8 mouse cellular contexts compared by ENCODE assay signal in genomic region chr13:41571368-41572350, GRCm38 (mm10). TPM values are rescaled to one million over a fixed set of nuclear protein-coding genes. Genes with fewer than 3 reads are reported as not detected.
A peak's percentile ranks its signal among the peaks of the same experiment; 100 is the strongest.
DNase-seq lines count a peak whose midpoint lies in the region; ATAC-seq and TF ChIP-seq lines count a peak whose summit lies in the region.

No protein-coding gene starts in this region.

- H3K4me2 ChIP-seq in liver, postnatal 0 days (ENCODE audit: low read depth, low read length): no peak overlapping the region

- 36% methylated on average over 13 of the region's 13 CpGs for WGBS in embryonic facial prominence, embryonic 10.5 days
- 55% methylated on average over 13 of the region's 13 CpGs for WGBS in liver, postnatal 0 days (ENCODE audit: insufficient replicate concordance)

- no peak overlapping the region for H3K9ac ChIP-seq in liver, postnatal 0 days (replicated peaks)

- no peaks in the 10 kb centered on the region for H3K27me3 ChIP-seq in E14TG2a.4 (ENCODE audit: insufficient read depth, low read length)
- H3K27me3 ChIP-seq in embryonic facial prominence, embryonic 10.5 days (replicated peaks; ENCODE audit: low read depth, poor library complexity, severe bottlenecking): no peaks in the 10 kb centered on the region
- no peaks in the 10 kb centered on the region for H3K27me3 ChIP-seq in liver, postnatal 0 days (ENCODE audit: insufficient read depth, low read length)

- no peak for TF ChIP-seq EP300 in liver, postnatal 0 days (IDR thresholded peaks at IDR 0.05; ENCODE audit: low read depth)

- peaks cover 3% of the 10 kb centered on the region for H3K4me1 ChIP-seq in E14TG2a.4 (replicated peaks; ENCODE audit: low read depth, low read length)
- H3K4me1 ChIP-seq in embryonic facial prominence, embryonic 10.5 days: peaks cover 26% of the 10 kb centered on the region
- H3K4me1 ChIP-seq in liver, postnatal 0 days (ENCODE audit: insufficient read depth): no peaks in the 10 kb centered on the region

- H3K36me3 ChIP-seq in E14TG2a.4 (ENCODE audit: insufficient read depth, low read length): no peaks in the 10 kb centered on the region
- no peaks in the 10 kb centered on the region for H3K36me3 ChIP-seq in embryonic facial prominence, embryonic 10.5 days (replicated peaks)
- H3K36me3 ChIP-seq in liver, postnatal 0 days (replicated peaks; ENCODE audit: insufficient read depth, low read length): no peaks in the 10 kb centered on the region

- peak; percentile 91 for ATAC-seq in granulocyte monocyte progenitor cell, adult 5-6 weeks (replicated peaks; ENCODE audit: poor library complexity, severe bottlenecking)
- peak; percentile 27; the same call in 1 of the 2 replicates for ATAC-seq in liver, postnatal 0 days
- ATAC-seq in neutrophil, adult 5-6 weeks (ENCODE audit: extremely low read depth, insufficient number of reproducible peaks, low FRiP score, poor library complexity, severe bottlenecking): peak; percentile 95

- peak; percentile 39 for DNase-seq in adrenal gland, postnatal 25 days
- DNase-seq in embryonic facial prominence, embryonic 10.5 days (ENCODE audit: low spot score): peak; percentile 73
- peak; percentile 85 to 91 for DNase-seq in kidney, postnatal 36 days
- DNase-seq in liver, postnatal 0 days: peak; percentile 76
- DNase-seq in thymus, postnatal 10 days (ENCODE audit: low spot score in 2 of 2): peak; percentile 71 to 90

- peak; percentile 90 for TF ChIP-seq CTCF in E14TG2a.4 (conservative IDR thresholded peaks at IDR 0.05; ENCODE audit: low read length)
- TF ChIP-seq CTCF in liver, postnatal 0 days (IDR thresholded peaks at IDR 0.05; ENCODE audit: low read depth): peak; percentile 97

- H3K4me3 ChIP-seq in E14TG2a.4 (replicated peaks; ENCODE audit: low read length): no peak overlapping the region
- H3K4me3 ChIP-seq in embryonic facial prominence, embryonic 10.5 days: peak overlapping the region; percentile 21; the same call in 1 of the 2 replicates
- no peak overlapping the region for H3K4me3 ChIP-seq in liver, postnatal 0 days (ENCODE audit: low read depth, low read length)

- H3K27ac ChIP-seq in embryonic facial prominence, embryonic 10.5 days (replicated peaks): no peak overlapping the region
- no peak overlapping the region for H3K27ac ChIP-seq in liver, postnatal 0 days (ENCODE audit: low read depth)

- peaks cover 12% of the 10 kb centered on the region for H3K9me3 ChIP-seq in E14TG2a.4 (ENCODE audit: low read length)
- no peaks in the 10 kb centered on the region; the same call in 1 of the 2 replicates for H3K9me3 ChIP-seq in embryonic facial prominence, embryonic 10.5 days
- H3K9me3 ChIP-seq in liver, postnatal 0 days (ENCODE audit: low read length): 0 out of 2 replicates have a peak, but pooled peaks cover 3% of the 10 kb centered on the region

RNA-seq across cellular contexts. Expression of gene Tmem170b, which starts 34.0 kb away (rescaled TPM):
- total RNA-seq in adrenal gland, postnatal 25 days (2021): 22.9 and 30.1 TPM in 2 replicates
- 9.9 and 10.2 TPM in 2 replicates for polyA plus RNA-seq in embryonic facial prominence, embryonic 10.5 days (2016; fragmentation: Nextera tagmentation; extraction: Ambion mirVana)
- total RNA-seq in granulocyte monocyte progenitor cell, adult 5-6 weeks (2014; fragmentation: Nextera tagmentation): 23.8 and 24.3 TPM in 2 replicates
- total RNA-seq in granulocyte monocyte progenitor cell, adult 5-6 weeks (2017): 20.8 and 24.3 TPM in 2 replicates
- polyA plus RNA-seq in liver, postnatal 0 days (2015; fragmentation: Nextera tagmentation; extraction: Ambion mirVana): 4.6 and 5.7 TPM in 2 replicates
- 21.0 and 22.5 TPM in 2 replicates for total RNA-seq in neutrophil, adult 5-6 weeks (2017)

Comparison
In these comparisons a context has a peak if more than half of its experiments do, and no peak if none do; other contexts are left out.
1. ATAC-seq: peak in every context shown above with its lines; median percentile 95 in neutrophil, adult 5-6 weeks; 91 in granulocyte monocyte progenitor cell, adult 5-6 weeks; 27 in liver, postnatal 0 days.